Mouse (Mus musculus) monocyte, adult 59 days (primary cell): Measurements from ENCODE around the gene Crygs. TPM values are rescaled to one million over a fixed set of nuclear protein-coding genes. Genes with fewer than 3 reads are reported as not detected.

Experiments
- total RNA-seq, 2 experiments: library from RNA; stranded (reverse); gene quantifications; one replicate each; pipeline ENCODE4 v1.2.4; 2023

Crygs gene
- total RNA-seq, result not detected

DNA sequence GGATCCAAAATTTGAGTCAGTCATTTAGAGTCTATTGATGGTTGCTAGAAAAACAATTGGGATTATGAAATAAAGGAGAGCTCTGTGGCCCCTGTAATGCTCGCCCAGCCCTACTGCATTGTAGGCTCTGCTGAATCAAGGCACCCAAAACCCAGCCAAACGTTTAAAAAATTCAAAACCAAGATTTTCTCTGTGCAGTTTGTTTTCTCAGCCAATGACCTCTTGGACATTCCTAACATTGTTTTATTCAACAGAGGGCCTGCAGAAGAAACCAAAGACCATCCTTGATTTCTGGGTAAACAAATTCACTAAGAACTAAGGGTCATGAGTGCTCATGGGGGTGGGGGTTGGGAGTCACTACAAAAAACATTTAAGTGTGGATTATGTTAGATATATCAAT lies at the start of gene Crygs:
Gene Crygs (minus strand): TSS at position 101 of the 400 bp plus-strand sequence.

DNA sequence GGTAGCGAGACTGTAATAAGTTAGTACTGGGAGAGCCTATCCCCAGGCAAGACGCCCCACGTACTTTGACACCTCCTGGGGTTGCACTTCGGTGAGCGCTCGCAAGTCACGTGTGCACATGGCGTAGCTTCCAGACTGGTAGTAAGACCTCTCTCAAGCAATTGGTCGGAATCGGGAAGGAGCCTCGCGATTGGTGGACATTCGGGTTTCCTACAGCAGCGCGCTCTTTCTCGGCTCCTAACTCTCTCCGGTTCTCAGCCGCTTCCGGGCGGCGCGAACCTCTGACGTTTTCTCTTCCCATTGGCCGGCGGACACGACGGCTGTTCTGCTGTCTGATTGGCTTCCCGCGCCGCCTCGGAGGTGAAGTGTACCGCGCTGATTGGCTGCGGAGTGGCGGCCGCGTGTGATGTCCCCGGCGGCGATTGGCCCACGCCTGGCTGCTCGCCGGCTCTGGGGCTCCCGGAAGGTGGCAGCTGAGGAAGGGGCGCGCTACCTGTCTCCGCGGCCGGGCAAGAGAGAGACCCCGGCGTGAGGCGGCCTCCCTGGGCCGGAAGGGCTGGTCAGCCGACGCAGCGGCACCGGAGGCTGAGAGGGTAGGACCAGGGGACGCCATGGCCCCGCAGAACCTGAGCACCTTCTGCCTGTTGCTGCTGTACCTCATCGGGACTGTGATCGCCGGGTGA lies 46.2 kb upstream of the Crygs start, which contains the start of the genes Tbccd1 and Dnajb11:
Gene Tbccd1 (minus strand): TSS at position 239 of the 683 bp plus-strand sequence.
Gene Dnajb11 (plus strand): TSS at position 415 of the 683 bp plus-strand sequence.

Other genes starting within 250 kb of the Crygs start
- 10 to 100 TPM; 46.5 to 48.3 TPM for gene Dgkg, start 154.4 kb downstream of the Crygs start, total RNA-seq
- 10 to 100 TPM; 11.2 to 11.3 TPM for gene Tbccd1, start 46.1 kb upstream of the Crygs start, total RNA-seq
- gene Dnajb11, start 46.3 kb upstream of the Crygs start, total RNA-seq, result 10 to 100 TPM; 73.7 to 79.2 TPM
- not detected for gene Ahsg, start 79.7 kb upstream of the Crygs start, total RNA-seq
- not detected for gene Fetub, start 106.8 kb upstream of the Crygs start, total RNA-seq
- not detected for gene Hrg, start 139.5 kb upstream of the Crygs start, total RNA-seq
- gene Kng2, start 217.9 kb upstream of the Crygs start, total RNA-seq, result not detected
- gene Kng1, start 246.3 kb upstream of the Crygs start, total RNA-seq, result not detected